Mouse (Mus musculus): ENCODE measurements around the gene 1110004F10Rik. TPM values are rescaled to one million over a fixed set of nuclear protein-coding genes. Genes with fewer than 3 reads are reported as not detected.

The 1110004F10Rik gene
- polyA plus RNA-seq, 1 experiment from 2014 or later, result 382 TPM

DNA sequence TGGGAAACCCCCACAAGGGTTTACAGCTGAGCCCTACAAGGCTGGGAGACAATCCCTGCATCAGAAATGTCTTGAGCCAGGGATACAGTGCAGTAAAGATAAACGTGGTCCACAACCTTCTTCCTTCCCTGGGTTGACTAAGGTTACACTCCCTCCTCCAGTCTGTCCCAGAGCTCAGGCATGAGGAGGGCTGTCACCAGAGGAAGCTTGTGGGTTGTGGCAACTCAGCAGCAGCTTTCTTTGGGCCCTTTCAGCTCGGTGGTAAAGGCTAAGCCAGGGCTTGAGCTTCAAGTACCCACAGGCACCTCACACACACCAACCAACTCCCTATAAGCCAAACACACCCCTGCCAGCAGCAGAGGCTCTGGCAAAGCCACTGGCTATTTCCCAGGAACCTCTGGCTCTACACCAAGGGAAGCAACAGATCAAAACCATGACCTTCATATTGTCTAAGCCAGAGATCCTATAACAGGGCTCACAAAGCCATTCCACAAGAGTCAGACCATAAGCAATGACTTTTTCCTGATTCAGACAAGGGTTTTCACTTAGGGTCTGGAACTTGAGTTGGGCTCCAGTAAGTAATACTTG lies 114.7 kb downstream of the 1110004F10Rik start:
- WGBS, result 75% methylated on average over 2 of the region's 2 CpGs
- no peak overlapping the region for H3K27ac ChIP-seq (ENCODE audit: low read length)
- H3K4me1 ChIP-seq (replicated peaks; ENCODE audit: control insufficient read depth, insufficient read depth, low read length), result no peaks in the 10 kb centered on the region
- no peak for ATAC-seq
- no peak overlapping the region for H3K4me2 ChIP-seq (ENCODE audit: low read length)
- H3K36me3 ChIP-seq (ENCODE audit: control insufficient read depth, insufficient read depth), result no peaks in the 10 kb centered on the region
- H3K9me3 ChIP-seq (ENCODE audit: control insufficient read depth, low read length), result no peaks in the 10 kb centered on the region
- no peak overlapping the region for H3K9ac ChIP-seq (replicated peaks; ENCODE audit: low read depth, low read length)
- H3K4me3 ChIP-seq (replicated peaks; ENCODE audit: low read length), result no peak overlapping the region
- H3K27me3 ChIP-seq (replicated peaks; ENCODE audit: control insufficient read depth, insufficient read depth, low read length), result no peaks in the 10 kb centered on the region

Other genes starting within 250 kb of the 1110004F10Rik start
- gene Sox6, start 601 bp upstream of the 1110004F10Rik start, polyA plus RNA-seq (2015; fragmentation: Nextera tagmentation; extraction: Ambion mirVana), result 95.4 and 96.5 TPM in 2 replicates
- 1.2 and 1.5 TPM in 2 replicates for gene Gm4353, start 45.2 kb downstream of the 1110004F10Rik start, polyA plus RNA-seq (2015; fragmentation: Nextera tagmentation; extraction: Ambion mirVana)